Mouse (Mus musculus) ovary, postnatal 14 days (tissue): ENCODE measurements around the gene Itih4.

Experiments
- DNase-seq: peaks from one replicate; pipeline ENCODE4 v3.0.0; 2022; ENCODE audit warnings: low spot score

Itih4 gene

GRCm38 (mm10) chr14:30886204-30886603 is at the start of gene Itih4:
Itih4 (plus strand) TSS chr14:30886476.
- DNase-seq, result no peak

GRCm38 (mm10) chr14:30837416-30837996 is 48.8 kb upstream of the Itih4 start:
- DNase-seq, result no peak

GRCm38 (mm10) chr14:30843701-30844100 is 42.6 kb upstream of the Itih4 start:
- no peak for DNase-seq

- no peak for DNase-seq
Observed at GRCm38 (mm10) chr14:30850504-30850903, 35.8 kb upstream of the Itih4 start.

GRCm38 (mm10) chr14:30852325-30852724 is 34.0 kb upstream of the Itih4 start:
- no peak for DNase-seq

- no peak for DNase-seq
Observed at GRCm38 (mm10) chr14:30855316-30855715, 31.0 kb upstream of the Itih4 start.

- no peak for DNase-seq
Observed at GRCm38 (mm10) chr14:30856885-30857507, 29.3 kb upstream of the Itih4 start.

- DNase-seq, result no peak
Observed at GRCm38 (mm10) chr14:30857990-30858389, 28.3 kb upstream of the Itih4 start.

GRCm38 (mm10) chr14:30861421-30862125 is 24.7 kb upstream of the Itih4 start:
- DNase-seq, result no peak

GRCm38 (mm10) chr14:30862368-30862767 is 23.9 kb upstream of the Itih4 start:
- no peak for DNase-seq

GRCm38 (mm10) chr14:30865311-30865710 is 21.0 kb upstream of the Itih4 start:
- no peak for DNase-seq

- peak; percentile 68 for DNase-seq
Observed at GRCm38 (mm10) chr14:30867042-30867441, 19.2 kb upstream of the Itih4 start.

- DNase-seq, result no peak
Observed at GRCm38 (mm10) chr14:30868826-30869225, 17.4 kb upstream of the Itih4 start.

- DNase-seq, result no peak
Observed at GRCm38 (mm10) chr14:30869391-30869801, 16.9 kb upstream of the Itih4 start.

- DNase-seq, result no peak
Observed at GRCm38 (mm10) chr14:30870206-30871147, 15.8 kb upstream of the Itih4 start.

GRCm38 (mm10) chr14:30874095-30874700 is 12.1 kb upstream of the Itih4 start:
- DNase-seq, result no peak

GRCm38 (mm10) chr14:30875130-30875865 is 11.0 kb upstream of the Itih4 start:
- no peak for DNase-seq

- DNase-seq, result no peak
Observed at GRCm38 (mm10) chr14:30875955-30876354, 10.3 kb upstream of the Itih4 start.

GRCm38 (mm10) chr14:30876451-30876850 is 9.8 kb upstream of the Itih4 start:
- DNase-seq, result no peak

GRCm38 (mm10) chr14:30877827-30878226 is 8.4 kb upstream of the Itih4 start:
- no peak for DNase-seq

GRCm38 (mm10) chr14:30878958-30879571 is 7.2 kb upstream of the Itih4 start, which contains the start of gene Mustn1:
Mustn1 (plus strand) TSS chr14:30879200.
- DNase-seq, result no peak
